Mouse (Mus musculus) limb, embryonic 11.5 days (tissue): ENCODE measurements at regions not wholly inside any gene's neighbourhood (a gene's known extent, or its start where the extent isn't known, plus 50 kb on each side); places are given as distances from the start of the nearest gene placed in this dataset.
A peak's percentile ranks its signal among the peaks of the same experiment; 100 is the strongest.

Source experiments
- ATAC-seq: fragments of 200-750 bp; cut with Nextera tagmentation; 2 replicates; pipeline ENCODE4 v1.8.0; 2017; ENCODE audit warnings: low read depth; ENCODE audit not compliant: insufficient number of reproducible peaks, low FRiP score, low TSS enrichment
- DNase-seq: peaks from one replicate; pipeline ENCODE4 v3.0.0-alpha.2; 2015; ENCODE audit warnings: low spot score
- H3K27ac ChIP-seq: fragments of 300-500 bp; sonication (generic); replicated peaks from 2 replicates; pipeline ENCODE4 v1.5.1; 2014; ENCODE audit warnings: low read depth, mild to moderate bottlenecking, low read length
- H3K27me3 ChIP-seq: fragments of 300-500 bp; sonication (generic); 2 replicates; pipeline ENCODE4 v1.6.1; 2014; ENCODE audit warnings: mild to moderate bottlenecking, low read length, mixed read lengths; ENCODE audit not compliant: control insufficient read depth, insufficient read depth
- H3K36me3 ChIP-seq: fragments of 300-500 bp; sonication (generic); 2 replicates; pipeline ENCODE4 v1.6.1; 2014; ENCODE audit warnings: mild to moderate bottlenecking, low read length, moderate library complexity, mixed read lengths; ENCODE audit not compliant: control insufficient read depth, insufficient read depth
- H3K4me1 ChIP-seq: fragments of 300-500 bp; sonication (generic); 2 replicates; pipeline ENCODE4 v1.6.1; 2014; ENCODE audit warnings: low read length, mixed read lengths; ENCODE audit not compliant: control insufficient read depth, insufficient read depth
- H3K4me2 ChIP-seq: fragments of 300-500 bp; sonication (generic); 2 replicates; pipeline ENCODE4 v1.6.1; 2014; ENCODE audit warnings: low read depth, mild to moderate bottlenecking, moderate library complexity; ENCODE audit not compliant: severe bottlenecking
- H3K4me3 ChIP-seq: fragments of 300-500 bp; sonication (generic); 2 replicates; pipeline ENCODE4 v1.5.1; 2014; ENCODE audit warnings: low read depth, low read length
- H3K9ac ChIP-seq: fragments of 300-500 bp; sonication (generic); 2 replicates; pipeline ENCODE4 v1.6.1; 2014; ENCODE audit warnings: mild to moderate bottlenecking, low read length
- H3K9me3 ChIP-seq: fragments of 300-500 bp; sonication (generic); 2 replicates; pipeline ENCODE4 v1.6.1; 2016; ENCODE audit warnings: low read length; ENCODE audit not compliant: control insufficient read depth
- WGBS: fragments of 180-500 bp; shearing (Covaris S2); extraction: QIAGEN DNeasy Blood & Tissue Kit; methylation state at CpG from one replicate; pipeline ENCODE4 v1.1.7; 2014; 5-methylcytosine and 5-hydroxymethylcytosine counted together

DNA sequence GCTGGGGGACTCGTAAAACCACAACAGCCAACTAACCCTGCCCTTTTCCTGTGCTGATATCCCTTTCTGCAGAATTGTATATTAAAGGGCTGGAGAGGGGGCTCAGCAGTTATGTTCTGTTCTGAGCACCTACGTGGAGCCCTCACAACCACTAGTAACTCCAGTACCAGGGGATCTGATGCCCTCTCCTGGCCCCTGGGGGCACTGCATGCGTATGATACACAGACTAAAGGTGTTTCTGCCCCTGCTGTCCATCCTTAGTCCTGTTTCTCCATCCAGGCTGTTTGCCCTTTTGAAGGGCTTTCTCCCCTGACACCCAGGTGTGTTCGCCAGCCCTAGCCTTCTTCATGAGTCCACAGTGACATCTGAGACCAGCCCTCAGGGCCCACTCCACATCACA, 109.9 kb upstream of the Slc22a12 start:
- Histone ChIP-seq H3K4me1 (no peaks in the 10 kb centered on the region), H3K9ac (no peak overlapping the region), H3K27ac (no peak overlapping the region), H3K4me2 (no peak overlapping the region), H3K36me3 (no peaks in the 10 kb centered on the region), H3K27me3 (no peaks in the 10 kb centered on the region), H3K4me3 (no peak overlapping the region), H3K9me3 (no peaks in the 10 kb centered on the region; the same call in 1 of the 2 replicates)
- no peak for ATAC-seq
- DNase-seq, result peak; percentile 41
- 75% methylated on average over 4 of the region's 4 CpGs for WGBS

DNA sequence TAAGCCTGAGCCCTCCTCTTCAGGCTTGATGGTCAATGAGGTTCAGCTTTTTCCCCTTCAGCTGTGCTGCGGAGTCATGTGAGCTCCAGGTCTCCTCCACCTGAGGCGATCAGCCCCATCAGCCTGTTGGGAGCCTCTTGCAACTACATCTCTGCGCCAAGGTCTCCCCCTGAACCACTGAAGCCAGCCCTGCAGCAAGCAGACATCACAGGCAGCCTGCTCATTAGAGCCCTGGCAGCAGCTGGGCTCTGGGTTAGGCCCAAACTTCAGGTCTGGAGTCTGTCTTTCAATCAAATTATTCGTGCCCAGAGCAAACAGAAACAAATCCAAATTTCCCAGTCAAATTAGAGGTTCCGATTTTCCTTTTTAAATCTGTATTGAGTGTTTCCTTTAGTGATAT, 108.4 kb upstream of the Slc22a12 start:
- Histone ChIP-seq H3K27ac (no peak overlapping the region), H3K4me2 (no peak overlapping the region), H3K27me3 (no peaks in the 10 kb centered on the region), H3K36me3 (no peaks in the 10 kb centered on the region), H3K9me3 (no peaks in the 10 kb centered on the region; the same call in 1 of the 2 replicates), H3K4me3 (no peak overlapping the region), H3K4me1 (no peaks in the 10 kb centered on the region), H3K9ac (no peak overlapping the region)
- DNase-seq, result no peak
- no peak for ATAC-seq
- 73% methylated on average over 5 of the region's 5 CpGs for WGBS

DNA sequence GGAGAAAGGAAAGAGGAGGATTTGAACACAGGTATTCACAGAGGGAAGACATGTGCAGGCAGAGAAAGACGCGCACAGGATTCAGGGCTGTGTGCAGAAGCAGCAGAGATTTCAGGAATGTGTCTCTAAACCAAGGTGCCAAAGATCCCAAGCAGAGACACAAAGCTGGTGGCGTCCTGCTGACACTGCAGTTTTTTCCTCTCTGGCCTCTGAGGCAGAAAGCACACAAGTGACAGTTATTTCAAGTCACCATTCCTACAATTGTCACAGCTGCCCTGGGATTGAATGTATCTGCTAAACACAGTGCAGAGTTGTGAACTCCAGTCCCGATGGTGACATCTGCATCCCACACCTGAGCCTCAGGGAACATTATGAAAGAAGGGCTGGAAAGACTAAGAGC, 107.1 kb upstream of the Slc22a12 start:
- H3K4me1 ChIP-seq, result no peaks in the 10 kb centered on the region
- 79% methylated on average over 4 of the region's 4 CpGs for WGBS
- no peaks in the 10 kb centered on the region for H3K36me3 ChIP-seq
- H3K9me3 ChIP-seq, result no peaks in the 10 kb centered on the region; the same call in 1 of the 2 replicates
- DNase-seq (no peak), ATAC-seq (no peak)
- no peak overlapping the region for H3K4me3 ChIP-seq
- H3K27ac ChIP-seq, result no peak overlapping the region
- no peak overlapping the region for H3K9ac ChIP-seq
- H3K27me3 ChIP-seq, result no peaks in the 10 kb centered on the region
- H3K4me2 ChIP-seq, result no peak overlapping the region

DNA sequence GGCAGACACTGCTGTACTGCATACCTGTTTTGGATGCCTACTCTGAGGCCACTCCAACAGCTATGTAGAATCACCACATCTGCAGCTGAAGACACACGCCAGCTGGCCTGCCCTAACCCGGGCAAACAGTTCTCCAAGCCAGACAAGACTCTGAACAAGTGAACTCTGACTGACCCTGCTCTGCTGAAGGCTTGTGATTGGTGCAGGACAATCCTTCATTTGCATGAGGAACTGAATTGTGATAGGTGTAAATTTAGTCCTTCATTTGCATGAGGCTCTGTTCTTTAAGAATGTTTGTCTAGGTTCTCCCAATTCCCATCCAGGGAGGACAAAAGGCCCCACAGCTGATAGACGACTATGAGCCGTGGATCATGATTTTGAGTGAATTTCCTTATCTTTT, 104.9 kb upstream of the Slc22a12 start:
- Histone ChIP-seq H3K9ac (no peak overlapping the region), H3K9me3 (no peaks in the 10 kb centered on the region; the same call in 1 of the 2 replicates), H3K27me3 (no peaks in the 10 kb centered on the region), H3K4me3 (no peak overlapping the region), H3K4me1 (no peaks in the 10 kb centered on the region), H3K36me3 (no peaks in the 10 kb centered on the region), H3K4me2 (no peak overlapping the region), H3K27ac (no peak overlapping the region)
- 88% methylated on average over 4 of the region's 4 CpGs for WGBS
- ATAC-seq (no peak), DNase-seq (no peak)

DNA sequence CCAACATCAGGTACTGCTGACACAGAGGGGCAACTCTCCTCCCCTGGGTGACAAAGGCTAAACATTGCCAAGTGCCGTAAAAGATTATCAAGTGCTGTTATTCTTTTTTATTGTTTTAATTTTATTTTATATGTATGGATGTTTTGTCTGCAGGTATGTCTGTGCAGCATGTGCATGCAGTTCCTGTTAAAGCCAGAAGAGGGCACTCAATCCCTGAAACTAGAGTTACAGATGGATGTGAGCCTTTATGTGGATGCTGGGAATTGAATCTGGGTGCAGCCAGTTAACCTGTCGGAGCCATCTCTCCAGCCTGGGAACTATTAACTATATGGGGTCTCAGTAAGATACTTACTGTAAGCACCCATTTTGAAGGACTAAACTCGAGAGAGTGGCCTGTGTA, 104.4 kb upstream of the Slc22a12 start:
- ATAC-seq (no peak), DNase-seq (no peak)
- Histone ChIP-seq H3K9me3 (no peaks in the 10 kb centered on the region; the same call in 1 of the 2 replicates), H3K4me2 (no peak overlapping the region), H3K36me3 (no peaks in the 10 kb centered on the region), H3K27ac (no peak overlapping the region), H3K27me3 (no peaks in the 10 kb centered on the region; the same call in 1 of the 2 replicates), H3K4me3 (no peak overlapping the region), H3K9ac (no peak overlapping the region), H3K4me1 (no peaks in the 10 kb centered on the region)
- WGBS, result 86% methylated on average over 3 of the region's 3 CpGs

DNA sequence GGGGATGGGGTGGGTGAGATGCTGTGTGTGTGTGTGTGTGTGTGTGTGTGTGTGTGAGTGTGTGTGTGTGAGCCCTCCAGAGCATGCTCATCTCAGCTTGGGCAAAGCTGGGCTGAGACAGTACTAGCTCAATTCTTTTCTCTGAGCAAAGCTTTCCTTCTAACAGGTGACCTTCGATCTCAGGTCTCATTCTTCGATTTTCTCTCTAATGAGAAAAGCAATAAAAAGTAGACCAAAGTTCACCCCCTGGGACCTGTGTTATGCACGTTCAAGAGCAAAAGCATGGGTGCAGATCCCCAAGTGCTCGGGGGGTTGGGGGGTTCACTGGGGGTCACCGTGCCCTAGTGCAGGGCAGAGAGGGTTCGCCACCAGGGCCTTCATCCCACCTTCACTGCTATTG, 103.1 kb upstream of the Slc22a12 start:
- no peaks in the 10 kb centered on the region; the same call in 1 of the 2 replicates for H3K9me3 ChIP-seq
- no peak overlapping the region for H3K4me3 ChIP-seq
- no peak overlapping the region for H3K27ac ChIP-seq
- H3K36me3 ChIP-seq, result no peaks in the 10 kb centered on the region
- WGBS, result 80% methylated on average over 6 of the region's 6 CpGs
- no peak overlapping the region for H3K4me2 ChIP-seq
- no peak overlapping the region for H3K9ac ChIP-seq
- peaks cover 2% of the 10 kb centered on the region; the same call in 1 of the 2 replicates for H3K27me3 ChIP-seq
- ATAC-seq, result no peak
- no peak for DNase-seq
- H3K4me1 ChIP-seq, result no peaks in the 10 kb centered on the region

DNA sequence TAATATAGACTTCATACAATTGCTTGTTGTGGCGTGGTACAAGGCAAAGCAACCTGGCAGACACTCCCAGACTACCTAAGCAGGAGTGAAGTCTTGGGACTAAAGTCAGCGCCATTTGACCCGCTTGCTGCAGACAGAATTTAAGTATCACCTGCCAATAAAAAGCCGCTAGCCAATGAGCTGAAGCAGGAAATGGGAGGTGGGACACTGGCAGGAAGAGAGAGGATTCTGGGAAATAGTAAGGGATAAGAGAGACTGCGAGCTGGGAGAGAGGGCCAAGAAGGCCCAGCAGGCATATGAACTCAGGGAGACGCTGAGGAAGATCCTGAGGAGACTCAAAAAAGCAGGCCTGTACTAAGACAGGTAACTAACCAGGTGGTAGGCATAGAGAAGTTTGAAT, 102.0 kb upstream of the Slc22a12 start:
- no peak overlapping the region for H3K27ac ChIP-seq
- H3K4me1 ChIP-seq, result no peaks in the 10 kb centered on the region
- H3K4me2 ChIP-seq, result no peak overlapping the region
- WGBS, result 84% methylated on average over 6 of the region's 6 CpGs
- no peaks in the 10 kb centered on the region for H3K36me3 ChIP-seq
- H3K4me3 ChIP-seq, result no peak overlapping the region
- no peak overlapping the region for H3K9ac ChIP-seq
- H3K9me3 ChIP-seq, result no peaks in the 10 kb centered on the region; the same call in 1 of the 2 replicates
- peaks cover 2% of the 10 kb centered on the region; the same call in 1 of the 2 replicates for H3K27me3 ChIP-seq
- DNase-seq (no peak), ATAC-seq (no peak)

DNA sequence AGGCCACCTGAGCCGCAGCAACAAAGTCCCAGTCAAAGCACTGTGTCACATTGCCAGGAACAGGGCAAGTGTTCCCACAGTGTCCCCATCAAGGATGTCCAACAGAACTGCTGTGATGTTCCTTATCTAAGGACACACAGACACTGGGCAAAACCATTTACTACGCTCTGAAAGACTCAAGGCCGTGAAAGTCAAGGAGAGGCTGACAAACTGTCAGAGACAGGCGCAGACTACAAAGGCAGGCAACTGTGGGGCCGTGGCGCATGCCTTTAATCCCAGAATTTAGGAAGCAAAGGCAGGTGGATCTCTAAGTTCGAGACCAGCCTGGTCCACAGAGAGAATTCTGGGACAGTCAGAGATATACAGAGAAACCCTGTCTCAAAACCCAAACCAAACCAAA, 96.8 kb upstream of the Slc22a12 start:
- Histone ChIP-seq H3K4me3 (no peak overlapping the region), H3K36me3 (no peaks in the 10 kb centered on the region), H3K9ac (no peak overlapping the region), H3K27ac (no peak overlapping the region), H3K27me3 (peaks cover 2% of the 10 kb centered on the region; the same call in 1 of the 2 replicates), H3K4me2 (no peak overlapping the region), H3K4me1 (no peaks in the 10 kb centered on the region), H3K9me3 (no peaks in the 10 kb centered on the region)
- 70% methylated on average over 7 of the region's 7 CpGs for WGBS
- DNase-seq, result no peak
- no peak for ATAC-seq

DNA sequence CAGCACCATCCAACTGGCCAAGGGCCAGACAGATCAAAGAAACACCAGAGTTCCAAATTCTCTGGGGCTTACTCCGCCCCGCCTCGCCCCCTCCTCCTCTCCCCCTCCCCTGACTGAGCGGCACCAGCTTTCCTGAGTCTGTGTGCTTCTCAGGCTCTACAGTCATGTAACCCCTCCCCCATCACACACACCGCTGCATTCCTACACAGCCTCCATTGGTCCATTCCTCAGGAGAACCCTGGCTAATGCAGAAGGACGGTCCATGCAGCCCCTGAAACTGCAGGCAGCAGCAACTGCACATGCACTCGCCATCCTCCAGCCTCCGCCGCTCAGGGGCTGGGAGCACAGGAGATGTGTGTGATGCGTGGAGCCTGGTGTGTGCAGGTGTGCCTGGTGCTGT, 90.6 kb upstream of the Slc22a12 start:
- Histone ChIP-seq H3K4me1 (no peaks in the 10 kb centered on the region), H3K36me3 (no peaks in the 10 kb centered on the region), H3K4me2 (no peak overlapping the region), H3K27ac (no peak overlapping the region), H3K9ac (no peak overlapping the region), H3K4me3 (no peak overlapping the region), H3K9me3 (no peaks in the 10 kb centered on the region), H3K27me3 (no peaks in the 10 kb centered on the region)
- DNase-seq, result no peak
- ATAC-seq, result no peak
- WGBS, result 46% methylated on average over 10 of the region's 10 CpGs
